Mouse (Mus musculus) olfactory bulb, adult 2 months (tissue): Measurements from ENCODE around the gene Zfp955a. TPM values are rescaled to one million over a fixed set of nuclear protein-coding genes. Genes with fewer than 3 reads are reported as not detected.
"Not testable (repeated sequence)": the region's sequence is repeated elsewhere in the genome, so short reads cannot be mapped to it uniquely, and the experiment has no call there.

Experiments
- H3K27ac ChIP-seq: fragments of 200-500 bp; 2 replicates; pipeline ENCODE4 v1.5.1; 2012; ENCODE audit warnings: low read depth, low read length; ENCODE audit not compliant: insufficient read depth
- H3K4me1 ChIP-seq: fragments of 200-500 bp; 2 replicates; pipeline ENCODE4 v1.6.1; 2012; ENCODE audit warnings: low read length; ENCODE audit not compliant: control insufficient read depth, insufficient read depth
- H3K4me3 ChIP-seq: fragments of 200-500 bp; 2 replicates; pipeline ENCODE4 v1.5.1; 2012; ENCODE audit warnings: mild to moderate bottlenecking, low read depth, low read length, moderate library complexity; ENCODE audit not compliant: insufficient read depth
- CTCF ChIP-seq: fragments of 200-500 bp; IDR thresholded peaks from 2 replicates; pipeline ENCODE4 v1.5.1; 2012; ENCODE audit warnings: low read depth, mild to moderate bottlenecking, low read length, moderate library complexity; ENCODE audit not compliant: insufficient read depth
- POLR2A ChIP-seq: fragments of 200-500 bp; IDR thresholded peaks from 2 replicates; pipeline ENCODE4 v1.6.1; 2012; ENCODE audit warnings: mild to moderate bottlenecking, low read depth, low read length, moderate library complexity; ENCODE audit not compliant: insufficient read depth
- WGBS: fragments of 180-500 bp; shearing (Covaris S2); methylation state at CpG from one replicate; pipeline ENCODE4 v1.1.7; 2018; 5-methylcytosine and 5-hydroxymethylcytosine counted together
- polyA plus RNA-seq: library from polyadenylated mRNA; stranded (reverse); fragments of >200 nt; gene quantifications from 2 replicates; pipeline ENCODE4 v1.2.4, GENCODE M21; 2012; ENCODE audit warnings: low replicate concordance; ENCODE audit not compliant: missing spikeins, insufficient read depth, insufficient read length

Gene Zfp955a
- polyA plus RNA-seq: not detected in 2 replicates

DNA sequence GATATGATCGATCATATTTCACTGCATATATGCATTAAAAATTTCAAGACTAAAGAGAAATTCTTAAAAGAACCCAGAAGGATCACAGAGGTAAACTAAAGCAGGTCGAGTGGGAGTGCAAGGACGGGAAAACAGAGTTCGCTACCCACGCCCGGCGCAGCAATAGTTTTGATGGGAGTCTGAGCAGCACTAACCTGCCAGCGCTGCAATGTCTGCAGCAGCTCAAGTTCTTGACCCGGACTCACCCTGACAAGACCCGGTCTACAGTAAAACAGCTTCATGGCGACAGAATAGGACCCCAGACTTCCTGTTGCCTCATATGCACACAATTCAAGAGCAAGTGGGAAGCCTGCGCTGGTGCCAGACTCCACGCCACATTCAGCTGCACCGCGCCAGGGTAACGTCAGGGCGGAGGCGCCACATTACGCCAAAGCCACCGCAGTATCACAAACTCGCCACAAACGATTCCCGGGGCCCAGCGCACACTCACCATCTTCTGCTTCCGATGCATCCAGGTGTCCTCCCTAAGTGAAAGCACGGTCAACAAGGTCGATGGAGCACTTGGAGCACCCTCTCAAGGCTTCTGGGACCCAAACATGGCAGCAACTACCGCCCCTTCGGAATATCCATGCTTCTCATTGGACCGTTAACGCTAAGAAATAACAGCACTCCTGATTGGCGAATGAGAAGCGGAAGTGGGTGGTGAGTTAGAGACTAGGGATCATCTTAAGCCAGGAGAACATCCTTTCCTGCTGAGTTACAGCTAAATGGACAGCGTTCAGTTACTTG lies at the start of gene Zfp955a:
Zfp955a (minus strand) TSS at position 616 of the 789 bp plus-strand sequence.
- 42% methylated on average over 1 of the region's 34 CpGs for WGBS
- H3K4me3 ChIP-seq, H3K27ac ChIP-seq, H3K4me1 ChIP-seq: not testable (repeated sequence)

DNA sequence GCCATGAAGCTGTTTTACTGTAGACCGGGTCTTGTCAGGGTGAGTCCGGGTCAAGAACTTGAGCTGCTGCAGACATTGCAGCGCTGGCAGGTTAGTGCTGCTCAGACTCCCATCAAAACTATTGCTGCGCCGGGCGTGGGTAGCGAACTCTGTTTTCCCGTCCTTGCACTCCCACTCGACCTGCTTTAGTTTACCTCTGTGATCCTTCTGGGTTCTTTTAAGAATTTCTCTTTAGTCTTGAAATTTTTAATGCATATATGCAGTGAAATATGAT lies 34.9 kb upstream of the Zfp955a start:
- H3K27ac ChIP-seq, H3K4me1 ChIP-seq, H3K4me3 ChIP-seq: not testable (repeated sequence)
- WGBS: no CpG with 5 or more reads among the region's 9 CpGs

DNA sequence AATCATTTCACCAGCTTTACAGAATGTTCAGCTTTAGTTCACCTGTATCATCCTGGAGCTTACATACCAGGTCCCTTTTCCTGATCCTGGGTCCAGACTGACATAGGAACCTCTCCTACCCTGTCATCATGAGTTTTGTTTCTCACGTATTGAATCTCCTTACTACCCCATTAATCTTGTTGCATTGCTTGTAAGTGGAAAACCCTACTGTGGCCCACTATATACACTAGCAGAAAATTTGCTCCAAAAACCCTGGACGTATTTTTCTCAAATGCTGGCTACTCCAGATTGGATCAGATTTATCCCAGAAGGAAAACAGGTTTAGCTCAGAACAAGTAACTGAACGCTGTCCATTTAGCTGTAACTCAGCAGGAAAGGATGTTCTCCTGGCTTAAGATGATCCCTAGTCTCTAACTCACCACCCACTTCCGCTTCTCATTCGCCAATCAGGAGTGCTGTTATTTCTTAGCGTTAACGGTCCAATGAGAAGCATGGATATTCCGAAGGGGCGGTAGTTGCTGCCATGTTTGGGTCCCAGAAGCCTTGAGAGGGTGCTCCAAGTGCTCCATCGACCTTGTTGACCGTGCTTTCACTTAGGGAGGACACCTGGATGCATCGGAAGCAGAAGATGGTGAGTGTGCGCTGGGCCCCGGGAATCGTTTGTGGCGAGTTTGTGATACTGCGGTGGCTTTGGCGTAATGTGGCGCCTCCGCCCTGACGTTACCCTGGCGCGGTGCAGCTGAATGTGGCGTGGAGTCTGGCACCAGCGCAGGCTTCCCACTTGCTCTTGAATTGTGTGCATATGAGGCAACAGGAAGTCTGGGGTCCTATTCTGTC lies 34.3 kb upstream of the Zfp955a start, which contains the start of gene Zfp955b:
Zfp955b (plus strand) TSS at position 506 of the 837 bp plus-strand sequence.
- H3K4me3 ChIP-seq, H3K27ac ChIP-seq, H3K4me1 ChIP-seq: not testable (repeated sequence)
- no CpG with 5 or more reads among the region's 25 CpGs for WGBS

DNA sequence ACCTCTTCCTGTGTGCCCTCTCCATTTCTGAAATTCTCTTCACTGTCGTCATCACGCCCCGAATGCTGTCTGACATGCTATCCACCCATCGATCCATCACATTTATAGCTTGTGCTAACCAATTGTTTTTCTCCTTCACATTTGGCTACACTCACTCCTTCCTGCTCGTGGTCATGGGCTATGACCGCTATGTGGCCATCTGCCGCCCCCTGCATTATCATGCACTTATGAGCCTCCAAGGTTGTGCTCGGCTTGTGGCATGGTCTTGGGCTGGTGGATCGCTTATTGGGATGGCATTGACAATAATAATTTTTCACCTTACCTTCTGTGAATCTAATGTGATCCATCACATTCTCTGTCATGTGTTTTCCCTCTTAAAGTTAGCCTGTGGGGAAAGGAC lies 14.0 kb upstream of the Zfp955a start:
- TF ChIP-seq CTCF: no peak
- TF ChIP-seq POLR2A: no peak
- no peaks in the 10 kb centered on the region for H3K4me1 ChIP-seq
- 87% methylated on average over 9 of the region's 9 CpGs for WGBS
- no peak overlapping the region for H3K4me3 ChIP-seq
- no peak overlapping the region for H3K27ac ChIP-seq

DNA sequence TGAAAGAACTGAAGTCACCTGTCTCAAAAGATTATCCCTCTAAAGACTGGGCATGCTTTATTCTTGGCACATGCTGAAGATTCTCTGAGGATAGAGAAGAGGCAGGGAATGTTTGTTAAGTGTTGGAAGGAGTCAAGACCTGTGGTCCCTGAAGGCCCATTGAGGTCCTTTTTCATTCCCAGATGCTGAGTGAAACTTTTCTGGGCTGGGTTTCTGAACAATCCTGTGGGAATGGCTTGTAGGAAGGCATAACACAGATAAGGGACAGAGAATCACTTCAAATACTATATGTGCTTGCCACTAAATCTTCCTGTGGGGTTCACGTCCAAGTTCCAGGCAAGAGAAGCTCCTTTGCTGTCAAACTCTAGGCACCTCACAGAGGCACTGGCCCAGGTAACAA lies 9.4 kb upstream of the Zfp955a start, which contains the start of gene Olfr63:
Olfr63 (plus strand) TSS at position 301 of the 400 bp plus-strand sequence.
- Histone ChIP-seq H3K4me1 (no peaks in the 10 kb centered on the region), H3K27ac (no peak within 1 kb of the TSS), H3K4me3 (no peak within 1 kb of the TSS)
- 65% methylated on average over 1 of the region's 1 CpGs for WGBS
- TF ChIP-seq CTCF (no peak), POLR2A (no peak)

DNA sequence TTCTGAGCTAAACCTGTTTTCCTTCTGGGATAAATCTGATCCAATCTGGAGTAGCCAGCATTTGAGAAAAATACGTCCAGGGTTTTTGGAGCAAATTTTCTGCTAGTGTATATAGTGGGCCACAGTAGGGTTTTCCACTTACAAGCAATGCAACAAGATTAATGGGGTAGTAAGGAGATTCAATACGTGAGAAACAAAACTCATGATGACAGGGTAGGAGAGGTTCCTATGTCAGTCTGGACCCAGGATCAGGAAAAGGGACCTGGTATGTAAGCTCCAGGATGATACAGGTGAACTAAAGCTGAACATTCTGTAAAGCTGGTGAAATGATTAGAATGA lies 343 bp upstream of the Zfp955a start:
- no CpG with 5 or more reads among the region's 2 CpGs for WGBS
- H3K27ac ChIP-seq, H3K4me3 ChIP-seq, H3K4me1 ChIP-seq: not testable (repeated sequence)

DNA sequence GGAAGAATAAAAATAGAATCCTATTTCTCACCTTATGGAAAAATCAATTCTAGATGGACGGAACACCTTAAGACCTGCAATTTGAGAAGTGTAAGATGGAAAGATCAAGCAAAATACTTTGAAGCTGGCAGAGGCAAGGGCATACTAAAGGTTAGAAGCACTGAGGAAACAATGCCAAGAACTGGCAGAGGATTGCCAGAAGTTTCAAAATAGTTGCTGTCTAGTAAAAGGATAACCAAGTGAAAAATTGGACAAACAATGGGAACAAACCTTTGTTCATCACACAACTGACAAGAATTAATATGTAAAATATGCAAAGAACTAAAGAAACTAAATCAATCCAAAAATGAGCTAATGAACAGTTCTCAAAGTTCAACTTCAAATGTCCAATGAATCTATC lies 18.3 kb downstream of the Zfp955a start:
- not testable (repeated sequence) for H3K4me3 ChIP-seq
- WGBS: 90% methylated on average over 1 of the region's 1 CpGs

DNA sequence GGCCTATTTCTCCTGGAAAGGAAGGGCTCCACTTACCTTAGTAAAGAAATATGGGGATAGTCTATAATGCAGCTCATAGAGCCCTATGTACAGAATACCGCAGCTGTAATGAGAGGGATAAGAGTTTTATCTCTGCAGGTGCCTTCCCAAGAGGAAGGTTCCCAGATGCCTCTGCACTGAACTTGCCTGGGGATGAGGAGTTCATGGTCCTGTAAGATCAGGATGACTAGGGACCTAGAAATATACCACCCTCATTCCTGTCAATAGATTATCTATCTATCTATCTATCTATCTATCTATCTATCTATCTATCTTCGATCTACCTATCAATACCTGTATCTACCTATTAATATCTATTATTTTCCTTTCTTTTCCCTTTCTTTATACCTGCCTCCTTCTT lies 33.4 kb downstream of the Zfp955a start, which contains the start of gene Olfr1564:
Olfr1564 (minus strand) TSS at position 101 of the 400 bp plus-strand sequence.
- 80% methylated on average over 2 of the region's 2 CpGs for WGBS
- Histone ChIP-seq H3K4me1 (no peaks in the 10 kb centered on the region), H3K27ac (no peak within 1 kb of the TSS), H3K4me3 (no peak within 1 kb of the TSS)
- TF ChIP-seq CTCF (no peak), POLR2A (no peak)

More for the DNA sequence above, 18.3 kb downstream of the Zfp955a start:
- H3K4me1 ChIP-seq, H3K27ac ChIP-seq: not testable (repeated sequence)

DNA sequence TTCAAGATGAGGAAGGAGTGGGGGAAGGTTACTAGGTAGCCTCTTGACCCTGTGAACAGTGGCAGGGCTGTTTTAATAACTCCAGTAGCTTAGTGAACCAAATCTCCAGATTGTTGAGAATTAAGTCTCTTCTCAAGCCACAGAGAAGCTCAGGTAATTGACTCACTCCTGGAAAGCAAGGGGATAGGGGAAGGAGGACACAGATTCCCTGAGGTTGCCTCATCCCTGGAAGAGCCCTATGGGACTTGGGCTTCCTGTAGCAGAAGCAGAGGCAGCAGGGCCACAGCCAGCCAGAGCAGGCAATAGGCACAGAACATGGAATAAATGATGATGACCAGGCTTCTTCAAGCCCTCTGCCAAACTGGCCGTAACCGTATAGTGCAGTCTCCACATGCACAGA lies 63.9 kb downstream of the Zfp955a start, which contains the start of gene Olfr239:
Olfr239 (plus strand) TSS at position 301 of the 400 bp plus-strand sequence.
- not testable (repeated sequence) for H3K27ac ChIP-seq, H3K4me1 ChIP-seq, H3K4me3 ChIP-seq
- WGBS: no CpG with 5 or more reads among the region's 2 CpGs

Other genes with a start within 250 kb of the Zfp955a start
- not detected in 2 replicates for gene Zfp763, start 221.7 kb downstream of the Zfp955a start, polyA plus RNA-seq
- gene 4921501E09Rik, start 187.1 kb downstream of the Zfp955a start, polyA plus RNA-seq: not detected in 2 replicates
- gene Zfp563, start 165.8 kb downstream of the Zfp955a start, polyA plus RNA-seq: not detected in 2 replicates
- not detected in 2 replicates for gene Morc2b, start 115.5 kb downstream of the Zfp955a start, polyA plus RNA-seq
- gene Olfr55, start 86.7 kb downstream of the Zfp955a start, polyA plus RNA-seq: not detected in 2 replicates
- gene Olfr239, start 63.8 kb downstream of the Zfp955a start, polyA plus RNA-seq: not detected in 2 replicates
- gene Olfr1564, start 33.5 kb downstream of the Zfp955a start, polyA plus RNA-seq: not detected in 2 replicates
- not detected in 2 replicates for gene Olfr63, start 9.5 kb upstream of the Zfp955a start, polyA plus RNA-seq
- not detected in 2 replicates for gene Zfp955b, start 34.4 kb upstream of the Zfp955a start, polyA plus RNA-seq
- gene Zfp81, start 103.7 kb upstream of the Zfp955a start, polyA plus RNA-seq: not detected in 2 replicates
- not detected in 2 replicates for gene Zfp101, start 139.5 kb upstream of the Zfp955a start, polyA plus RNA-seq
- not detected in 2 replicates for gene Actl9, start 177.8 kb upstream of the Zfp955a start, polyA plus RNA-seq